ENCODE assay signal across 9 mouse cellular contexts in the genomic region with DNA sequence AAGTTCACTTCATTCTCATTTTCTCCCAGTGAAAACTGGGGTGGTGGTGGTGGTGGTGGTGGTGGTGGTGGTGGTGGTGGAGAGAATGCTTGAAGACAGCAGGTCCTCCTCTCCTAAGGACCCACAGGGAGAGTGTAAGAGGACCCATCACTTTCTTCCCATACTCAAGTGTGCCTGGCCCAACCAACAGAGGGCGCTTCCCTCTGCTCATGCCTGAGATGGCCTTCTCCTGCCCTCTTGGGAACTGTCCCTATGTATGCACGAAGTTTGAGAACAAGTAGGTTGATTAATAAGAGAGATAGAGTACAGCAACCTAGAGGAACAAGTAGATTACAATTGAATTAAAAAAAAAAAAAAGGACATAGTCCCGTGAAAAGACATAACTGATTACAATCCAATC.
DNase-seq lines count a peak whose midpoint lies in the region; ATAC-seq and TF ChIP-seq lines count a peak whose summit lies in the region.
"Had no signal": no experiment of that assay in that cellular context is flagged by ENCODE, and none has a peak within 500 bp of the region (broad histone marks: within the 10 kb centered on the region; RNA-seq: fewer than 3 reads in every experiment).

No protein-coding gene starts in this region.

- no peaks in the 10 kb centered on the region for H3K9me3 ChIP-seq in heart, postnatal 0 days (replicated peaks; ENCODE audit: control insufficient read depth, low read length)
- no peaks in the 10 kb centered on the region for H3K9me3 ChIP-seq in forebrain, embryonic 16.5 days (ENCODE audit: control insufficient read depth, low read length)
- H3K9me3 ChIP-seq: heart, embryonic 15.5 days had no signal

- H3K9ac ChIP-seq in heart, postnatal 0 days (replicated peaks; ENCODE audit: low read depth, low read length) = no peak overlapping the region
- H3K9ac ChIP-seq in forebrain, embryonic 16.5 days (replicated peaks; ENCODE audit: low read depth, low read length) = no peak overlapping the region
- H3K9ac ChIP-seq: heart, embryonic 15.5 days had no signal

- no peak for DNase-seq in heart, postnatal 0 days (ENCODE audit: low spot score)
- no peak for DNase-seq in heart, adult 9 months (ENCODE audit: low spot score in 2 of 2)
- DNase-seq in thymus, postnatal 25 days = peak; percentile 3
- DNase-seq in thymus, postnatal 0 days (ENCODE audit: low spot score) = no peak
- DNase-seq in lung, postnatal 25 days (ENCODE audit: low spot score) = peak; percentile 13

- H3K27me3 ChIP-seq in heart, postnatal 0 days (ENCODE audit: control insufficient read depth, insufficient read depth, low read length) = no peaks in the 10 kb centered on the region
- no peaks in the 10 kb centered on the region for H3K27me3 ChIP-seq in forebrain, embryonic 16.5 days (replicated peaks; ENCODE audit: control insufficient read depth, insufficient read depth, low read length)
- H3K27me3 ChIP-seq: heart, embryonic 15.5 days had no signal

- H3K4me1 ChIP-seq in heart, postnatal 0 days (ENCODE audit: control insufficient read depth, insufficient read depth) = no peaks in the 10 kb centered on the region
- H3K4me1 ChIP-seq in forebrain, embryonic 16.5 days (replicated peaks; ENCODE audit: control insufficient read depth, insufficient read depth, low read length) = no peaks in the 10 kb centered on the region
- H3K4me1 ChIP-seq: heart, embryonic 15.5 days had no signal

- TF ChIP-seq EP300 in heart, postnatal 0 days (IDR thresholded peaks at IDR 0.05; ENCODE audit: low read depth) = no peak

- TF ChIP-seq CTCF in heart, postnatal 0 days (IDR thresholded peaks at IDR 0.05; ENCODE audit: low read depth) = peak; percentile 43

- WGBS in heart, postnatal 0 days = 45% methylated on average over 3 of the region's 3 CpGs
- 54% methylated on average over 3 of the region's 3 CpGs for WGBS in forebrain, embryonic 16.5 days

- H3K27ac ChIP-seq in heart, postnatal 0 days (ENCODE audit: low read depth) = no peak overlapping the region
- H3K27ac ChIP-seq in forebrain, embryonic 16.5 days (ENCODE audit: low read length) = no peak overlapping the region
- H3K27ac ChIP-seq: heart, embryonic 15.5 days had no signal

- ATAC-seq in heart, postnatal 0 days (ENCODE audit: insufficient read depth, low read depth) = no peak
- ATAC-seq in common myeloid progenitor, adult 5-6 weeks (replicated peaks; ENCODE audit: low read depth, poor library complexity, severe bottlenecking) = 0 out of 2 replicates have a peak, but pooled peaks have one; percentile 54
- ATAC-seq in frontal cortex, adult (ENCODE audit: low TSS enrichment) = no peak
- ATAC-seq in forebrain, embryonic 16.5 days = no peak

- H3K36me3 ChIP-seq in heart, postnatal 0 days (replicated peaks; ENCODE audit: control insufficient read depth, insufficient read depth, low read length) = no peaks in the 10 kb centered on the region
- H3K36me3 ChIP-seq in forebrain, embryonic 16.5 days (ENCODE audit: control insufficient read depth, insufficient read depth) = no peaks in the 10 kb centered on the region
- H3K36me3 ChIP-seq: heart, embryonic 15.5 days had no signal

- no peak overlapping the region for H3K4me2 ChIP-seq in heart, postnatal 0 days (ENCODE audit: low read depth, low read length)
- no peak overlapping the region for H3K4me2 ChIP-seq in forebrain, embryonic 16.5 days (ENCODE audit: low read length)
- H3K4me2 ChIP-seq: heart, embryonic 15.5 days had no signal

- no peak overlapping the region for H3K4me3 ChIP-seq in heart, postnatal 0 days (ENCODE audit: low read depth, low read length)
- no peak overlapping the region for H3K4me3 ChIP-seq in forebrain, embryonic 16.5 days (replicated peaks; ENCODE audit: low read length)
- H3K4me3 ChIP-seq: heart, embryonic 15.5 days had no signal

Comparison
In these comparisons a context has a peak if more than half of its experiments do, and no peak if none do; other contexts are left out.
1. DNase-seq: peak in thymus, postnatal 25 days (single experiment) and lung, postnatal 25 days (single experiment); none in heart, postnatal 0 days (single experiment), heart, adult 9 months (0 of 2) and thymus, postnatal 0 days (single experiment).